In the genomic region with DNA sequence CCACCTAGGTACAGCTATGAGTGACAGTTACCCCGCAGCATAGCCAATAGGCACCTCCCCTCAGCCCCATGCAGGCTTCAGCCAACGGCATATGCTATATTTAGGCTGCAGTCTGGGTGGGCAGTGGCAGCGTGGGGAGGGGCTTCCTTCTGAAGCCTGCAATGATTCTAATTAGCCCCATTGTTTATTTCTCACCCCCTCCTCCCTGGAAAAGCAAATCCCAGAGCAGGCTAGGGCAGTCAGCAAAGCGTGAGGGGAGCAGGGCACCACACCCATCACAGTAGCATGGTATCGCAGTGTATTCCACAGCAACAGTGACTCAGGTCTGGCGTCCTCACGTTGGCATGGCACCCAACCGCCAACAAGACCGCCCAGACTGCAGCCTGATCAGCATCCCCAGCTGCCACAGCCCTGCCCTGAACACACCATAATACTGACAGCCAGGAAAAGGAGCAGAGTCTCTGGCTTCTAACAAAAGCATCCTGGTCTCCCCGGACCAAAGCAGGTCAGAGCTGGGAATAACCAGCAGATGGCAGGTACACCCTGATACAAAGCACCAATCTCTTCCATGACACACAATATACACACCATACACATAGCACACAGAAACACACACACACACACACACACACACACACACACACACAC, we compare ENCODE assay signal across 8 mouse cellular contexts. TPM values are rescaled to one million over a fixed set of nuclear protein-coding genes. Genes with fewer than 3 reads are reported as not detected.
A peak's percentile ranks its signal among the peaks of the same experiment; 100 is the strongest.
DNase-seq lines count a peak whose midpoint lies in the region; ATAC-seq and TF ChIP-seq lines count a peak whose summit lies in the region.

No protein-coding gene starts in this region.

- DNase-seq in heart, postnatal 25 days (ENCODE audit: low spot score): no peak
- no peak for DNase-seq in Patski (ENCODE audit: low read depth, low spot score)
- DNase-seq in forebrain, embryonic 10.5 days (ENCODE audit: extremely low spot score, low spot score): peak; percentile 40
- peak; percentile 88 for DNase-seq in stomach, postnatal 0 days (ENCODE audit: low spot score)
- DNase-seq in gastrocnemius, adult 8-10 months (ENCODE audit: low spot score in 2 of 2): no peak

- no peaks in the 10 kb centered on the region for H3K36me3 ChIP-seq in heart, embryonic 12.5 days
- H3K36me3 ChIP-seq in forebrain, embryonic 10.5 days (replicated peaks): no peaks in the 10 kb centered on the region
- H3K36me3 ChIP-seq in intestine, embryonic 16.5 days (ENCODE audit: control insufficient read depth, insufficient read depth, low read length): no peaks in the 10 kb centered on the region
- H3K36me3 ChIP-seq in stomach, postnatal 0 days (ENCODE audit: control insufficient read depth, insufficient read depth, low read length): no peaks in the 10 kb centered on the region

- ATAC-seq in heart, embryonic 12.5 days (ENCODE audit: insufficient number of reproducible peaks, low FRiP score): peak; percentile 62
- ATAC-seq in Patski: peak; percentile 63
- peak; percentile 62 for ATAC-seq in intestine, embryonic 16.5 days
- peak; percentile 94 for ATAC-seq in megakaryocyte-erythroid progenitor cell, adult 5-6 weeks (replicated peaks; ENCODE audit: low FRiP score, low TSS enrichment, poor library complexity, severe bottlenecking)
- peak; percentile 90 for ATAC-seq in stomach, postnatal 0 days (ENCODE audit: low FRiP score, low TSS enrichment)

- intact Hi-C loops in heart, postnatal 25 days (cut with DNase I): no loop called here

- H3K9me3 ChIP-seq in heart, embryonic 12.5 days (replicated peaks): no peaks in the 10 kb centered on the region
- no peaks in the 10 kb centered on the region for H3K9me3 ChIP-seq in forebrain, embryonic 10.5 days
- H3K9me3 ChIP-seq in intestine, embryonic 16.5 days (ENCODE audit: control insufficient read depth, low read length): no peaks in the 10 kb centered on the region
- H3K9me3 ChIP-seq in stomach, postnatal 0 days (ENCODE audit: control insufficient read depth, low read length): no peaks in the 10 kb centered on the region

- peak overlapping the region; percentile 31 for H3K4me3 ChIP-seq in heart, embryonic 12.5 days
- peak overlapping the region; percentile 17; the same call in 1 of the 2 replicates for H3K4me3 ChIP-seq in forebrain, embryonic 10.5 days
- H3K4me3 ChIP-seq in intestine, embryonic 16.5 days (ENCODE audit: low read length): no peak overlapping the region
- H3K4me3 ChIP-seq in stomach, postnatal 0 days (ENCODE audit: low read depth, low read length): no peak overlapping the region

- no peaks in the 10 kb centered on the region for H3K27me3 ChIP-seq in heart, embryonic 12.5 days (replicated peaks)
- H3K27me3 ChIP-seq in Patski: no peaks in the 10 kb centered on the region
- peaks cover 37% of the 10 kb centered on the region for H3K27me3 ChIP-seq in forebrain, embryonic 10.5 days (ENCODE audit: poor library complexity, severe bottlenecking)
- no peaks in the 10 kb centered on the region for H3K27me3 ChIP-seq in intestine, embryonic 16.5 days (replicated peaks; ENCODE audit: control insufficient read depth, insufficient read depth, low read length)
- no peaks in the 10 kb centered on the region for H3K27me3 ChIP-seq in stomach, postnatal 0 days (ENCODE audit: control insufficient read depth, insufficient read depth, low read length)

- peak overlapping the region; percentile 33; the same call in 1 of the 2 replicates for H3K9ac ChIP-seq in heart, embryonic 12.5 days
- H3K9ac ChIP-seq in intestine, embryonic 16.5 days (ENCODE audit: low read depth, low read length): no peak overlapping the region
- H3K9ac ChIP-seq in stomach, postnatal 0 days (ENCODE audit: low read length): 0 out of 2 replicates have a peak overlapping the region, but pooled peaks have one; percentile 18

- TF ChIP-seq EP300 in stomach, postnatal 0 days (optimal IDR thresholded peaks at IDR 0.05): no peak

- peaks cover 45% of the 10 kb centered on the region for H3K4me1 ChIP-seq in heart, embryonic 12.5 days (replicated peaks)
- H3K4me1 ChIP-seq in forebrain, embryonic 10.5 days: peaks cover 47% of the 10 kb centered on the region
- peaks cover 24% of the 10 kb centered on the region for H3K4me1 ChIP-seq in intestine, embryonic 16.5 days (ENCODE audit: control insufficient read depth, insufficient read depth, low read length)
- no peaks in the 10 kb centered on the region for H3K4me1 ChIP-seq in stomach, postnatal 0 days (replicated peaks; ENCODE audit: control insufficient read depth, insufficient read depth)

- in situ Hi-C loops in Patski (cut with MboI; ENCODE audit: low pct_unique_long_range_greater_than_20kb): no loop called here

- POLR2A ChIA-PET in Patski (lab: Charles Lee): interaction anchor here (0.6 to 1.0 kb wide), 2 partner anchors 135 to 682 kb away, joined by 3 read pairs; no protein-coding TSS in a partner anchor

- no peak for TF ChIP-seq CTCF in Patski (IDR thresholded peaks at IDR 0.05)
- TF ChIP-seq CTCF in stomach, postnatal 0 days (IDR thresholded peaks at IDR 0.05; ENCODE audit: low read depth): peak; percentile 51

- 3% methylated on average over 10 of the region's 10 CpGs for WGBS in heart, embryonic 12.5 days
- WGBS in forebrain, embryonic 10.5 days: 8% methylated on average over 10 of the region's 10 CpGs
- 6% methylated on average over 10 of the region's 10 CpGs for WGBS in intestine, embryonic 16.5 days
- 3% methylated on average over 10 of the region's 10 CpGs for WGBS in stomach, postnatal 0 days

- CTCF ChIA-PET in Patski (lab: Charles Lee): interaction anchor here (1.1 to 1.2 kb wide), 2 partner anchors 144 to 267 kb away, joined by 3 read pairs; no protein-coding TSS in a partner anchor

- H3K27ac ChIP-seq in heart, embryonic 12.5 days (ENCODE audit: poor library complexity, severe bottlenecking): peak overlapping the region; percentile 10; the same call in 1 of the 2 replicates
- peak overlapping the region; percentile 71 for H3K27ac ChIP-seq in forebrain, embryonic 10.5 days
- H3K27ac ChIP-seq in intestine, embryonic 16.5 days (ENCODE audit: low read length): peak overlapping the region; percentile 52; the same call in 1 of the 2 replicates
- H3K27ac ChIP-seq in stomach, postnatal 0 days (replicated peaks): peak overlapping the region; percentile 67

- peak overlapping the region; percentile 66 for H3K4me2 ChIP-seq in heart, embryonic 12.5 days
- 0 out of 2 replicates have a peak overlapping the region, but pooled peaks have one; percentile 5 for H3K4me2 ChIP-seq in intestine, embryonic 16.5 days (ENCODE audit: low read depth, low read length)
- 0 out of 2 replicates have a peak overlapping the region, but pooled peaks have one; percentile 5 for H3K4me2 ChIP-seq in stomach, postnatal 0 days (replicated peaks; ENCODE audit: low read depth)

RNA-seq across cellular contexts. Expression of gene Ccdc187, which starts 4.0 kb away (rescaled TPM):
- polyA plus RNA-seq in heart, embryonic 12.5 days (2016; fragmentation: Nextera tagmentation; extraction: Ambion mirVana): 0.05 and 0.09 TPM in 2 replicates
- total RNA-seq in heart, postnatal 25 days (2021): under 1 TPM; 0.08 to 0.18 TPM
- 0.03 TPM for polyA plus RNA-seq in Patski (2021)
- polyA plus RNA-seq in forebrain, embryonic 10.5 days (2016; fragmentation: Nextera tagmentation; extraction: Ambion mirVana): 0.05 and 0.07 TPM in 2 replicates
- polyA plus RNA-seq in intestine, embryonic 16.5 days (2015; fragmentation: Nextera tagmentation; extraction: Ambion mirVana): 0.26 and 0.27 TPM in 2 replicates
- not detected in 2 replicates for total RNA-seq in megakaryocyte-erythroid progenitor cell, adult 5-6 weeks (2014; fragmentation: Nextera tagmentation)
- total RNA-seq in megakaryocyte-erythroid progenitor cell, adult 5-6 weeks (2017): not detected in 2 replicates
- 0.21 and 0.40 TPM in 2 replicates for polyA plus RNA-seq in stomach, postnatal 0 days (2015; fragmentation: Nextera tagmentation; extraction: Ambion mirVana)
- not detected for total RNA-seq in gastrocnemius, adult 8-10 months (2022)

RNA-seq across cellular contexts. Expression of gene Gpsm1, which starts 17.0 kb away (rescaled TPM):
- polyA plus RNA-seq in heart, embryonic 12.5 days (2016; fragmentation: Nextera tagmentation; extraction: Ambion mirVana): 38.0 and 39.9 TPM in 2 replicates
- 100 to 1,000 TPM; 195 to 226 TPM for total RNA-seq in heart, postnatal 25 days (2021)
- 23.3 TPM for polyA plus RNA-seq in Patski (2021)
- 77.9 and 78.0 TPM in 2 replicates for polyA plus RNA-seq in forebrain, embryonic 10.5 days (2016; fragmentation: Nextera tagmentation; extraction: Ambion mirVana)
- 22.6 and 23.2 TPM in 2 replicates for polyA plus RNA-seq in intestine, embryonic 16.5 days (2015; fragmentation: Nextera tagmentation; extraction: Ambion mirVana)
- total RNA-seq in megakaryocyte-erythroid progenitor cell, adult 5-6 weeks (2014; fragmentation: Nextera tagmentation): 2.8 and 6.8 TPM in 2 replicates
- 6.9 and 12.4 TPM in 2 replicates for total RNA-seq in megakaryocyte-erythroid progenitor cell, adult 5-6 weeks (2017)
- polyA plus RNA-seq in stomach, postnatal 0 days (2015; fragmentation: Nextera tagmentation; extraction: Ambion mirVana): 20.4 and 20.9 TPM in 2 replicates
- total RNA-seq in gastrocnemius, adult 8-10 months (2022): 1 to 10 TPM in 3 of 4 experiments, under 1 TPM in 1; 0.75 to 3.6 (median 1.6) TPM

RNA-seq across cellular contexts. Expression of gene Dnlz, which starts 53.6 kb away (rescaled TPM):
- polyA plus RNA-seq in heart, embryonic 12.5 days (2016; fragmentation: Nextera tagmentation; extraction: Ambion mirVana): 31.4 and 33.7 TPM in 2 replicates
- 10 to 100 TPM; 20.0 to 21.8 TPM for total RNA-seq in heart, postnatal 25 days (2021)
- polyA plus RNA-seq in Patski (2021): 19.3 TPM
- polyA plus RNA-seq in forebrain, embryonic 10.5 days (2016; fragmentation: Nextera tagmentation; extraction: Ambion mirVana): 33.8 and 37.2 TPM in 2 replicates
- 23.3 and 24.1 TPM in 2 replicates for polyA plus RNA-seq in intestine, embryonic 16.5 days (2015; fragmentation: Nextera tagmentation; extraction: Ambion mirVana)
- 12.7 and 20.7 TPM in 2 replicates for total RNA-seq in megakaryocyte-erythroid progenitor cell, adult 5-6 weeks (2014; fragmentation: Nextera tagmentation)
- total RNA-seq in megakaryocyte-erythroid progenitor cell, adult 5-6 weeks (2017): 9.4 and 15.3 TPM in 2 replicates
- 15.1 and 16.6 TPM in 2 replicates for polyA plus RNA-seq in stomach, postnatal 0 days (2015; fragmentation: Nextera tagmentation; extraction: Ambion mirVana)
- total RNA-seq in gastrocnemius, adult 8-10 months (2022): 10 to 100 TPM; 19.6 to 21.5 (median 20.6) TPM

Comparison
In these comparisons a context has a peak if more than half of its experiments do, and no peak if none do; other contexts are left out.
1. H3K27ac ChIP-seq: peak in every context shown above with its lines; median percentile 71 in forebrain, embryonic 10.5 days; 67 in stomach, postnatal 0 days; 52 in intestine, embryonic 16.5 days; 10 in heart, embryonic 12.5 days.
2. H3K4me2 ChIP-seq: peak in every context shown above with its lines; median percentile 66 in heart, embryonic 12.5 days; 5 in intestine, embryonic 16.5 days; 5 in stomach, postnatal 0 days.
3. H3K4me3 ChIP-seq: peak in heart, embryonic 12.5 days (single experiment) and forebrain, embryonic 10.5 days (single experiment); none in intestine, embryonic 16.5 days (single experiment) and stomach, postnatal 0 days (single experiment).
4. DNase-seq: peak in forebrain, embryonic 10.5 days (single experiment) and stomach, postnatal 0 days (single experiment); none in heart, postnatal 25 days (single experiment), Patski (single experiment) and gastrocnemius, adult 8-10 months (0 of 2).
5. Peak in every context shown above with its lines, with median percentiles within 50 percentile points of each other: ATAC-seq.